Mouse (Mus musculus) forebrain, postnatal 0 days (tissue): Measurements from ENCODE around the gene Cdh26. TPM values are rescaled to one million over a fixed set of nuclear protein-coding genes. Genes with fewer than 3 reads are reported as not detected.

Experiments used
- ATAC-seq: fragments of 200-750 bp; cut with Nextera tagmentation; 2 replicates; pipeline ENCODE4 v1.8.0; 2017; ENCODE audit warnings: mild to moderate bottlenecking, moderate library complexity
- DNase-seq: peaks from one replicate; pipeline ENCODE4 v3.0.0-alpha.2; 2015
- H3K27ac ChIP-seq: fragments of 300-500 bp; sonication (generic); 2 replicates; pipeline ENCODE4 v1.5.1; 2014; ENCODE audit warnings: low read depth, mild to moderate bottlenecking, antibody characterized with exemption, low read length, moderate library complexity, mixed read lengths
- H3K27me3 ChIP-seq: fragments of 300-500 bp; sonication (generic); 2 replicates; pipeline ENCODE4 v1.6.1; 2014; ENCODE audit warnings: mild to moderate bottlenecking, low read length, mixed read lengths; ENCODE audit not compliant: insufficient read depth
- H3K36me3 ChIP-seq: fragments of 300-500 bp; sonication (generic); 2 replicates; pipeline ENCODE4 v1.6.1; 2014; ENCODE audit warnings: mild to moderate bottlenecking, moderate library complexity; ENCODE audit not compliant: insufficient read depth
- H3K4me1 ChIP-seq: fragments of 300-500 bp; sonication (generic); 2 replicates; pipeline ENCODE4 v1.6.1; 2014; ENCODE audit warnings: antibody characterized with exemption; ENCODE audit not compliant: insufficient read depth
- H3K4me2 ChIP-seq: fragments of 300-500 bp; sonication (generic); 2 replicates; pipeline ENCODE4 v1.6.1; 2014; ENCODE audit warnings: low read depth, mild to moderate bottlenecking, moderate library complexity
- H3K4me3 ChIP-seq: fragments of 300-500 bp; sonication (generic); 2 replicates; pipeline ENCODE4 v1.5.1; 2014; ENCODE audit warnings: low read depth, low read length, mixed read lengths
- H3K9ac ChIP-seq: fragments of 300-500 bp; sonication (generic); 2 replicates; pipeline ENCODE4 v1.6.1; 2014; ENCODE audit warnings: mild to moderate bottlenecking
- H3K9me3 ChIP-seq: fragments of 300-500 bp; sonication (generic); 2 replicates; pipeline ENCODE4 v1.6.1; 2016; ENCODE audit warnings: low read length
- CTCF ChIP-seq: sonication (generic); IDR thresholded peaks from 2 replicates; pipeline ENCODE4 v1.5.1; 2016; ENCODE audit warnings: antibody characterized with exemption, control low read depth, low read depth
- WGBS: fragments of 180-500 bp; shearing (Covaris S2); extraction: QIAGEN DNeasy Blood & Tissue Kit; methylation state at CpG from one replicate; pipeline ENCODE4 v1.1.7; 2014; 5-methylcytosine and 5-hydroxymethylcytosine counted together
- polyA plus RNA-seq: library from polyadenylated mRNA; unstranded; fragments of >200 nt; fragmentation: Nextera tagmentation; extraction: Ambion mirVana; gene quantifications from 2 replicates; pipeline ENCODE4 v1.2.1, GENCODE M21; 2015
- total RNA-seq: library from RNA; depleted of rRNA; stranded (reverse); fragments of >200 nt; gene quantifications from 2 replicates; pipeline ENCODE4 v1.2.3, GENCODE M21; 2014

The Cdh26 gene
- total and polyA plus RNA-seq, 2 experiments from 2014 or later: 0.10 to 0.44 TPM

- no peak overlapping the region for H3K27ac ChIP-seq
These were observed 8.1 kb upstream of the Cdh26 start for GRCm38 (mm10) chr2:178422186-178422585.

GRCm38 (mm10) chr2:178423223-178423622 lies 7.1 kb upstream of the Cdh26 start:
- no peak for TF ChIP-seq CTCF
- Histone ChIP-seq H3K27ac (no peak overlapping the region), H3K4me3 (no peak overlapping the region), H3K9ac (no peak overlapping the region), H3K4me1 (no peaks in the 10 kb centered on the region), H3K9me3 (no peaks in the 10 kb centered on the region), H3K36me3 (no peaks in the 10 kb centered on the region), H3K27me3 (no peaks in the 10 kb centered on the region), H3K4me2 (no peak overlapping the region)
- no peak for ATAC-seq
- WGBS: 79% methylated on average over 5 of the region's 5 CpGs
- no peak for DNase-seq

More at GRCm38 (mm10) chr2:178422186-178422585, 8.1 kb upstream of the Cdh26 start:
- ATAC-seq (no peak), DNase-seq (no peak)
- Histone ChIP-seq H3K36me3 (no peaks in the 10 kb centered on the region), H3K4me1 (no peaks in the 10 kb centered on the region), H3K4me3 (no peak overlapping the region), H3K9me3 (no peaks in the 10 kb centered on the region), H3K27me3 (no peaks in the 10 kb centered on the region), H3K9ac (no peak overlapping the region), H3K4me2 (no peak overlapping the region)
- WGBS: 49% methylated on average over 3 of the region's 3 CpGs
- no peak for TF ChIP-seq CTCF

- peak; percentile 69; the same call in 1 of the 2 replicates for ATAC-seq
- WGBS: 42% methylated on average over 4 of the region's 4 CpGs
- peak; percentile 77 for DNase-seq
- no peak overlapping the region for H3K4me3 ChIP-seq
- H3K4me1 ChIP-seq: no peaks in the 10 kb centered on the region
- no peak overlapping the region for H3K4me2 ChIP-seq
- TF ChIP-seq CTCF: peak; percentile 77
- no peaks in the 10 kb centered on the region for H3K36me3 ChIP-seq
- H3K27ac ChIP-seq: no peak overlapping the region
- no peaks in the 10 kb centered on the region for H3K27me3 ChIP-seq
- H3K9ac ChIP-seq: no peak overlapping the region
- no peaks in the 10 kb centered on the region for H3K9me3 ChIP-seq
These were observed 4.1 kb upstream of the Cdh26 start for GRCm38 (mm10) chr2:178426229-178426628.

GRCm38 (mm10) chr2:178427181-178427580 lies 3.1 kb upstream of the Cdh26 start:
- Histone ChIP-seq H3K36me3 (no peaks in the 10 kb centered on the region), H3K27ac (no peak overlapping the region), H3K4me3 (no peak overlapping the region), H3K4me1 (no peaks in the 10 kb centered on the region), H3K9me3 (no peaks in the 10 kb centered on the region), H3K9ac (no peak overlapping the region), H3K27me3 (no peaks in the 10 kb centered on the region), H3K4me2 (no peak overlapping the region)
- 81% methylated on average over 5 of the region's 5 CpGs for WGBS
- no peak for ATAC-seq
- TF ChIP-seq CTCF: no peak
- no peak for DNase-seq

DNA sequence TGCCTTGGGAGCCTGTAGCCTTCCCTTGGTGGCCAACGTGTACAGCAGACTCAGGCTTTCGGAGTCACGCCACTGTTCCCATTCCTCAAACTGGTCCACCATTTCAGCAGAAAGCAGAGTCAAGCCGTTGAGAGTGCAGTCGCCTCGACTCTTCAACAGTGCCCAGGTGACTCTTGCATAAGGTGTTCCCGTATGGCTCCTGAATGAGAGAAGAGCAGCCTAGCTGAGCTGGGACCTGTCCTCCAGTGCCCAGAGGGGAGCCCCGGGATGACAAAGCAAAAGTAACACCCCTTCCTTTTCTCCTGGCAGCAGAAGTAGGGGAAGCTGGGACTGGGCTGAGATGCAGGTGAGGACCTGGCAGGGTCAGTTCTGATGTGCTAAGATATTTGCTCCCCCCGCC lies 2.1 kb upstream of the Cdh26 start:
- H3K9me3 ChIP-seq: no peaks in the 10 kb centered on the region
- H3K4me3 ChIP-seq: no peak overlapping the region
- DNase-seq (no peak), ATAC-seq (no peak)
- no peak overlapping the region for H3K9ac ChIP-seq
- WGBS: 86% methylated on average over 9 of the region's 9 CpGs
- H3K27ac ChIP-seq: no peak overlapping the region
- no peak overlapping the region for H3K4me2 ChIP-seq
- no peaks in the 10 kb centered on the region for H3K27me3 ChIP-seq
- no peaks in the 10 kb centered on the region for H3K4me1 ChIP-seq
- H3K36me3 ChIP-seq: no peaks in the 10 kb centered on the region
- no peak for TF ChIP-seq CTCF

- no peak overlapping the region for H3K4me3 ChIP-seq
- 85% methylated on average over 4 of the region's 4 CpGs for WGBS
- H3K4me1 ChIP-seq: no peaks in the 10 kb centered on the region
These were observed 1.7 kb upstream of the Cdh26 start for GRCm38 (mm10) chr2:178428676-178429075.

GRCm38 (mm10) chr2:178429426-178429825 lies 905 bp upstream of the Cdh26 start:
- H3K27me3 ChIP-seq: no peaks in the 10 kb centered on the region
- H3K4me2 ChIP-seq: no peak overlapping the region
- WGBS: 80% methylated on average over 6 of the region's 6 CpGs
- DNase-seq: no peak
- H3K9me3 ChIP-seq: no peaks in the 10 kb centered on the region
- ATAC-seq: no peak
- no peak for TF ChIP-seq CTCF
- H3K4me3 ChIP-seq: no peak overlapping the region
- H3K27ac ChIP-seq: no peak overlapping the region
- no peaks in the 10 kb centered on the region for H3K4me1 ChIP-seq
- no peaks in the 10 kb centered on the region for H3K36me3 ChIP-seq
- H3K9ac ChIP-seq: no peak overlapping the region

More at GRCm38 (mm10) chr2:178428676-178429075, 1.7 kb upstream of the Cdh26 start:
- DNase-seq (no peak), ATAC-seq (no peak)
- Histone ChIP-seq H3K27me3 (no peaks in the 10 kb centered on the region), H3K4me2 (no peak overlapping the region), H3K27ac (no peak overlapping the region), H3K9me3 (no peaks in the 10 kb centered on the region), H3K36me3 (no peaks in the 10 kb centered on the region), H3K9ac (no peak overlapping the region)
- no peak for TF ChIP-seq CTCF
